Mouse (Mus musculus): Measurements from ENCODE around the gene Mcfd2.

DNA sequence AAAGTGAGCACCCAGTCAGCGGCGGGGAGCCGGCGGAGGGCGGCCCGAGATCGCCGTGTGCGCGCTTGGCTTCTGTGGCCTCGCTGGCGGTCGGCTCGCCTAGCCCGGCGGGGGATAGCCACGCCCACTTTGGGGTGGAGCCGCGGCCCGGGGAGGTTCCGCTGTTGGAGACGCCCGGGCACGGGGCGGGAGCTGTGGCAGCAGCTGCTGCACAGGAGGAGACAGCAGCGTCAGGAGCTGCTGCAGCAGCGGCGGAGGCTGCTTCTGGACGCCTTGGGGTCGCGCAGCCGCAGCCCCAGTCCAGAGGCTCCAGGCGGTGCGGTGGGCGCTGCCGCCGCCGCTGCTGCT is 16.9 kb upstream of the Mcfd2 start, which contains the start of gene Ttc7:
- no peak for TF ChIP-seq CTCF (conservative IDR thresholded peaks at IDR 0.05; ENCODE audit: low read length)
- no peak for TF ChIP-seq POU5F1 (IDR thresholded peaks at IDR 0.05; ENCODE audit: borderline replicate concordance, low read length)
